Mouse (Mus musculus) thymus, adult 2 months (tissue): ENCODE measurements around the gene Pde1b. TPM values are rescaled to one million over a fixed set of nuclear protein-coding genes. Genes with fewer than 3 reads are reported as not detected.

Source experiments
- DNase-seq: peaks from one replicate; pipeline ENCODE4 v3.0.0; 2021
- H3K27ac ChIP-seq: fragments of 200-500 bp; 2 replicates; pipeline ENCODE4 v1.5.1; 2012; ENCODE audit warnings: low read length, control low read depth; ENCODE audit not compliant: control insufficient read depth, insufficient read depth
- H3K27me3 ChIP-seq: fragments of 200-500 bp; 2 replicates; pipeline ENCODE4 v1.6.1; 2012; ENCODE audit warnings: mild to moderate bottlenecking, low read length, moderate library complexity, mixed read lengths; ENCODE audit not compliant: control insufficient read depth, insufficient read depth
- H3K36me3 ChIP-seq: fragments of 200-500 bp; 2 replicates; pipeline ENCODE4 v1.6.1; 2012; ENCODE audit warnings: mild to moderate bottlenecking, low read length, moderate library complexity; ENCODE audit not compliant: control insufficient read depth, insufficient read depth
- H3K4me1 ChIP-seq: fragments of 200-500 bp; replicated peaks from 2 replicates; pipeline ENCODE4 v1.6.1; 2012; ENCODE audit warnings: low read length; ENCODE audit not compliant: control insufficient read depth, insufficient read depth
- H3K4me3 ChIP-seq: fragments of 200-500 bp; 2 replicates; pipeline ENCODE4 v1.5.1; 2012; ENCODE audit warnings: mild to moderate bottlenecking, low read length, control low read depth, moderate library complexity; ENCODE audit not compliant: control insufficient read depth, insufficient read depth
- CTCF ChIP-seq: fragments of 200-500 bp; IDR thresholded peaks from 2 replicates; pipeline ENCODE4 v1.5.1; 2012; ENCODE audit warnings: mild to moderate bottlenecking, control low read depth, low read length, moderate library complexity, borderline replicate concordance; ENCODE audit not compliant: control insufficient read depth, poor library complexity, insufficient read depth; ENCODE audit errors: extremely low read depth
- POLR2A ChIP-seq: fragments of 200-500 bp; IDR thresholded peaks from 2 replicates; pipeline ENCODE4 v1.6.1; 2012; ENCODE audit warnings: mild to moderate bottlenecking, low read length, control low read depth, moderate library complexity; ENCODE audit not compliant: control insufficient read depth, poor library complexity, insufficient read depth; ENCODE audit errors: extremely low read depth
- polyA plus RNA-seq: library from polyadenylated mRNA; depleted of rRNA; stranded (reverse); fragments of >200 nt; gene quantifications from 2 replicates; pipeline ENCODE4 v1.2.3, GENCODE M21; 2012; rRNA removed

Gene Pde1b
- polyA plus RNA-seq, 1 experiment = 33.4 TPM

GRCm38 (mm10) chr15:103564981-103565380 is 62.1 kb downstream of the Pde1b start, which contains the start of gene Glycam1:
Gene Glycam1 (minus strand): TSS chr15:103565081.
- no peak for DNase-seq
- no peak for TF ChIP-seq CTCF
- TF ChIP-seq POLR2A = no peak
- no peaks in the 10 kb centered on the region for H3K27me3 ChIP-seq
- no peak within 1 kb of the TSS for H3K4me3 ChIP-seq
- H3K27ac ChIP-seq = no peak within 1 kb of the TSS
- no peaks in the 10 kb centered on the region for H3K4me1 ChIP-seq
- H3K36me3 ChIP-seq = no peaks in the 10 kb centered on the region

Other genes with a start within 250 kb of the Pde1b start
- 4.9 and 7.3 TPM in 2 replicates for gene Nfe2, start 244.6 kb upstream of the Pde1b start, polyA plus RNA-seq
- gene Copz1, start 230.3 kb upstream of the Pde1b start, polyA plus RNA-seq = 106 and 124 TPM in 2 replicates
- 0.28 and 0.45 TPM in 2 replicates for gene Gpr84, start 192.4 kb upstream of the Pde1b start, polyA plus RNA-seq
- gene Zfp385a, start 162.9 kb upstream of the Pde1b start, polyA plus RNA-seq = 18.6 and 20.7 TPM in 2 replicates
- 20.2 and 20.7 TPM in 2 replicates for gene Itga5, start 136.3 kb upstream of the Pde1b start, polyA plus RNA-seq
- not detected in 2 replicates for gene Gtsf1, start 72.6 kb upstream of the Pde1b start, polyA plus RNA-seq
- gene Gtsf2, start 54.6 kb upstream of the Pde1b start, polyA plus RNA-seq = not detected in 2 replicates
- 100 and 101 TPM in 2 replicates for gene Nckap1l, start 49.2 kb upstream of the Pde1b start, polyA plus RNA-seq
- 4.4 and 6.6 TPM in 2 replicates for gene Ppp1r1a, start 35.0 kb downstream of the Pde1b start, polyA plus RNA-seq
- gene Glycam1, start 62.0 kb downstream of the Pde1b start, polyA plus RNA-seq = 32.0 TPM in 1 of 2 replicates, not detected in the other